Mouse (Mus musculus): ENCODE measurements at regions not wholly inside any gene's neighbourhood (a gene's known extent, or its start where the extent isn't known, plus 50 kb on each side); places are given as distances from the start of the nearest gene placed in this dataset.

- TF ChIP-seq POLR2A (IDR thresholded peaks at IDR 0.05; ENCODE audit: low read depth, low read length) (no peak), CTCF (IDR thresholded peaks at IDR 0.05; ENCODE audit: borderline replicate concordance, insufficient read depth, low read length) (no peak)
Observed at GRCm38 (mm10) chr9:90791871-90792270, 521.3 kb upstream of the Tbc1d2b start.

Data from embryonic fibroblast, embryonic 13.5 days (primary cell).